Mouse (Mus musculus): ENCODE results near the gene Hoxc4. TPM values are rescaled to one million over a fixed set of nuclear protein-coding genes. Genes with fewer than 3 reads are reported as not detected.

Gene Hoxc4
- total RNA-seq, 1 experiment from 2014 or later: 0.57 TPM

DNA sequence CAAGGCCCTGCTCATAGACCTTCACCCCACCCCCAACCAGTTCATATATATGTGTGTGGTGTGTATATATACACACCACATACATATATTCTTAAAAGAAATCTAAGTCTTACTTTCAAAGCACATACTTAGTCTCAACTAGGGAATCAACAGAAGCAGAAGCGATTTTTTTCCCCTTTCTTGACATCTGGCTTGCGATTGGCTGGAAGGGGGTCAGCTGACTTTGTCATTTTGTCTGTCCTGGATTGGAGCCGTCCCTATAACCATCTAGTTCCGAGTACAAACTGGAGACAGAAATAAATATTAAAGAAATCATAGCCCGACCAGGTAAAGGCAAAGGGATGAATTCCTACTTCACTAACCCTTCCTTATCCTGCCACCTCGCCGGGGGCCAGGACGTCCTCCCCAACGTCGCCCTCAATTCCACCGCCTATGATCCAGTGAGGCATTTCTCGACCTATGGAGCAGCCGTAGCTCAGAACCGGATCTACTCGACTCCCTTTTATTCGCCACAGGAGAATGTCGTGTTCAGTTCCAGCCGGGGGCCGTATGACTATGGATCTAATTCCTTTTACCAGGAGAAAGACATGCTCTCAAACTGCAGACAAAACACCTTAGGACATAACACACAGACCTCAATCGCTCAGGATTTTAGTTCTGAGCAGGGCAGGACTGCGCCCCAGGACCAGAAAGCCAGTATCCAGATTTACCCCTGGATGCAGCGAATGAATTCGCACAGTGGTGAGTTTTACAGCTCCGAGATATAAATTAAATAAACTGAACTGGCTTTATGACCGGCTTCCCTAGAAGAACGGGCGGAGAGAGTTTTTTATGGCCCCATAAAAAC is 9.2 kb upstream of the Hoxc4 start:
- ATAC-seq (replicated peaks; ENCODE audit: insufficient number of reproducible peaks, low FRiP score, low TSS enrichment, poor library complexity, severe bottlenecking): no peak

- ATAC-seq (replicated peaks; ENCODE audit: insufficient number of reproducible peaks, low FRiP score, low TSS enrichment, poor library complexity, severe bottlenecking): no peak
Observed at GRCm38 (mm10) chr15:103010112-103010846, 8.5 kb upstream of the Hoxc4 start.

DNA sequence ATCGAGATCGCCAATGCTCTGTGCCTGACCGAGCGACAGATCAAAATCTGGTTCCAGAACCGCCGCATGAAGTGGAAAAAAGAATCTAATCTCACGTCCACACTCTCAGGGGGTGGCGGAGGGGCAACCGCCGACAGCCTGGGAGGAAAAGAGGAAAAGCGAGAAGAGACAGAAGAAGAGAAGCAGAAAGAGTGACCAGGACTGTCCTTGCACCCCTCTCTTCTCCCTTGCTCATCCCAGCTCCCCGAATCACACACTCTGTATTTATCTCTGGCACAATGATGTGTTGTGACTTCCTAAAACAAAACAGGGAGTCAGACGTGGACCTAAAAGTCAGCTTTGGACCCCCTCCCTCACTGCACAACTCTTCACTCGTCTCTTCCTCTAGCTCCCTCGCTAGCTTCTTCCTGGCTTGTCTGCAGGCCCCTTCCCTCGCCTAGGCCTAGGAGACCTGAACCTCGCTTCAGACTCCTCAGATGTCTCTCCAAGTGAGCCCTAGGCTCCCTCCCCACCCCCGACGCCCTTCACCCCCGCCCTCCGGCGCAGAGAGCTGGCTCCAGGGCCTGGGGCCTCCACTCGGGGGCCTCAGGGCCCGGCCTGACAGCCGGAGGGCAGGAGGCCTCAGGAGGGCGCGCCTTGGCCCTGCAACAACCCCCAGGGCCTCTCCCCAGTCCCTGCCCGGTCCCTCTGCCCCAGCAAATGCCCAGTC is 7.7 kb upstream of the Hoxc4 start:
- no peak for ATAC-seq (replicated peaks; ENCODE audit: insufficient number of reproducible peaks, low FRiP score, low TSS enrichment, poor library complexity, severe bottlenecking)

- ATAC-seq (replicated peaks; ENCODE audit: insufficient number of reproducible peaks, low FRiP score, low TSS enrichment, poor library complexity, severe bottlenecking): no peak
Observed at GRCm38 (mm10) chr15:103011928-103012486, 6.7 kb upstream of the Hoxc4 start.

GRCm38 (mm10) chr15:103013238-103013984 is 5.3 kb upstream of the Hoxc4 start:
- no peak for ATAC-seq (replicated peaks; ENCODE audit: insufficient number of reproducible peaks, low FRiP score, low TSS enrichment, poor library complexity, severe bottlenecking)

DNA sequence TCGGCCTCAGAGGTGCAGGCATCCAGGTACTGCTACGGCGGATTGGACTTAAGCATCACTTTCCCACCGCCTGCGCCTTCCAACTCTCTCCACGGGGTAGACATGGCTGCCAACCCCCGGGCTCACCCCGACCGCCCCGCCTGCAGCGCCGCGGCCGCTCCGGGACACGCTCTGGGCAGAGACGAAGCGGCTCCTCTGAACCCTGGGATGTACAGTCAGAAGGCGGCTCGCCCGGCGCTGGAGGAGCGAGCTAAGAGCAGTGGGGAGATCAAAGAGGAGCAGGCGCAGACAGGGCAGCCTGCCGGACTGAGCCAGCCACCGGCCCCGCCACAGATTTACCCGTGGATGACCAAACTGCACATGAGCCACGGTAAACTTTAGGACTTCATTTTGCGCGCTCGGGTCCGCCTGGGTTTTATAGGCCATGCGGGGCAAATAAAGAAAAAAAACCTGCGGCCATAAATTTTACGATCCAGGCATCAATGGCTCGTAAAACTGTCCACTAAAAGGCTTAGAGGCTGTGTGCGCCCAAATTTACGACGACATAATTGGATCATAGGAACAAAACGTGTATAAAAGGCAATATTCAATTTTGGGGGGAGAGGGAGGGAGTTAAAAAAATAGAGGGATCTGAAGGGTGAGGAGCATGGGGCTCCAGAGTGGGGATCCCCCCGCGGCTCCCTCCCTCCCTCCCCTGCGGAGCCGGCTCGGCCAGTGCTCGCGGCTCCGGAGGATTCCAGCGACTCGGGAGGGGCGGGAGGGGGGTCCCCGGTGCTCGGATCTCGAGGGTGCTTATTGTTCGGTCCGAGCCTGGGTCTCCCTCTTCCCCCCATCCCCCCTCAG is 4.3 kb upstream of the Hoxc4 start:
- no peak for ATAC-seq (replicated peaks; ENCODE audit: insufficient number of reproducible peaks, low FRiP score, low TSS enrichment, poor library complexity, severe bottlenecking)

DNA sequence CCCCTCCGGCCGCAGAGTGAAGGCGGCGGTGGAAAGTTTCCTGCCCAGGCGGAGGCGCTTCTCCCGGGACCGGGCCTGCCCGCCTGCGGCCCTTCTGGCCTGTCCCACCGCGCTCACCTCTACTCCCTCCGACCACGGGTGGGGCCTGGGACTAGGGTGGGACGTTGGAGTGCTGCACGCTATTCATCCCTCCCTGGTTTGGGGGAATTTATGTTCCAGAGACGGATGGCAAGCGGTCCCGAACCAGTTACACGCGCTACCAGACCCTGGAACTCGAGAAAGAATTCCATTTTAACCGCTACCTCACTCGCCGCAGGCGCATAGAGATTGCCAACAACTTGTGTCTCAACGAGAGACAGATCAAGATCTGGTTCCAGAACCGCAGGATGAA is 3.7 kb upstream of the Hoxc4 start:
- ATAC-seq (replicated peaks; ENCODE audit: insufficient number of reproducible peaks, low FRiP score, low TSS enrichment, poor library complexity, severe bottlenecking): no peak

DNA sequence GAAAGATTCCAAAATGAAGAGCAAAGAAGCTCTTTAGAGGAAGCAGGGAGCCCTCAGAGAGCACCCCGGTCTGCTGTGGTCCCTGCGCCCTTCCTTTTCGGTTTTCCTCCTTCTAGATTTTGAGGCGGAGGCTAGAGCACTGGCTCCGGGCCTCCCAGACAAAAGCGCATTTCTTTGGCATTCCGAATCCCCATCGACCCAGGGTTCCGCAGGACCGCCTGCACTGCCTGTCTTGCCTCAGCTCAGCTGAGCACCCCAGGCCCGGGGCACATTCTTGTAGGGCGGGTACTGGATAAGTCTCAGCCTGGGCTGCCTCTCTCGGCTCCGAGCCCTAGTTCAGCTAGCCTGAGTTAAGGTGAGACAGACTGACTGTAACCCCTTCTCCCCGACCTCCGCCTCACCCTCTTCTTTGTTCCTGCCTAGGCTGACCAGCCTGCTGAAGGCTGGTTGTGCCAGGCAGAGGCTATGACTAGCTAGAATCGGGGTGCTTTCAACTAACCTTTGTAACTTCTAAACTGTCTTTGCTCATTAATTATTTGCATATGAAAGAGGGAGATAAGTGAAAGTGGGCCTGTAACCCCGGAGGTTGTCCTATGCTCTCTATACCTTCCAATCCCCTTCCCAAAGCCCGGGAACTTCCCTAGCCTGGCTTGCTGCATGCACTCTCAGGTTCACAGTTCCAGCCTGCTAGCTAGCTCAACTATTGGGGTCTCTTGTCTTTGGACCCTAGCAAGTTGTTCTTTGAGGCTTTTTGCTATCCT is 3.1 kb upstream of the Hoxc4 start:
- ATAC-seq (replicated peaks; ENCODE audit: insufficient number of reproducible peaks, low FRiP score, low TSS enrichment, poor library complexity, severe bottlenecking): no peak

- ATAC-seq (replicated peaks; ENCODE audit: insufficient number of reproducible peaks, low FRiP score, low TSS enrichment, poor library complexity, severe bottlenecking): no peak
Observed at GRCm38 (mm10) chr15:103020899-103021418, 2.2 kb downstream of the Hoxc4 start.

GRCm38 (mm10) chr15:103021544-103021943 is 2.8 kb downstream of the Hoxc4 start:
- ATAC-seq (replicated peaks; ENCODE audit: insufficient number of reproducible peaks, low FRiP score, low TSS enrichment, poor library complexity, severe bottlenecking): no peak

GRCm38 (mm10) chr15:103024131-103024530 is 5.4 kb downstream of the Hoxc4 start:
- no peak for ATAC-seq (replicated peaks; ENCODE audit: insufficient number of reproducible peaks, low FRiP score, low TSS enrichment, poor library complexity, severe bottlenecking)

DNA sequence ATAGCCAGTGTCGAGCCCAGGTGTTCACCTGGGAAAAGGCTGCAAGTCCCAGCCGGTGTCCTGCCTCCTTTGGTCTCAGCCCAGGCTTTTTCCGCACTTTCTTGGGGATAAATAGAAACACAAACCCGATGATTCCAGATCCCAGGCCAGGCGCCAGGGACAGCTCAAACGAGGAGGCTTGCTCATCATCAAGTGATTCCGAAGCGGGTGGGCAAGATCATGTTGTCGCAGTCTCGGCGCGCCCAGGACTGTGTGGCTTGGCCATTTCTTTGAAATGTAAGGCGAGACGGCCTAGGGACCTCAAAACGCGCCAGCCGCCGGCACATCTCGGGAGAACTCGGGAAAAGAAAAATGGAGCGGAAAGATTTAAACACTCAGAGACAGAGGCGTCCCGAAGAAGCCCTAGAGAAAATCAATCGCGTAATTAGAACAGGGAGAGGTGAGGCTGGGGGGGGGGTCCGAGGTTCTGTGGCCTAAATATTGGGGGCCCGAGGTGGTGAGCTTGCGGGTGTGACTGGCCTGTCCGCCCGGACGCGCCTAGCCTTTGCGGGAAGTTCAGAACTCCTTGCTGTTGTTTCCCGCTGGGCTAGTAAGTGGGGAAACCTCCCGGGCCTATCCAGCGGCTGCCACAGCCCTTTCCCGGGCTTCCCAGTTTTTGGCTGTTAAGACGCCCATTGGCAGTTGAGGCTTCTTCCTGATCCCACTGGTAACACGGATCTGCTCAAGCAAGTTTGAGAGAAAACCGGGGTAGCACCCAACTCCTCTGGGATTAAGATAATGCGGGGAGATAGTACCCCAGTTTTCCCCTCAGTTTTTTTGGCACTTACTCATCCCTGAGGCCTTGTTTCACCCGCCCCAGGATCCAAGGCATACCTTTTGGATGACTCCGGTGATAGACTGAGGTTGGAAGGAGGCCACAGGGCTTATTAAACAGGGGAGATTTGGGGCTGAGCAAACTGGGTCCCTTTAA is 8.8 kb downstream of the Hoxc4 start:
- ATAC-seq (replicated peaks; ENCODE audit: insufficient number of reproducible peaks, low FRiP score, low TSS enrichment, poor library complexity, severe bottlenecking): no peak

GRCm38 (mm10) chr15:103028916-103029512 is 10.3 kb downstream of the Hoxc4 start:
- no peak for ATAC-seq (replicated peaks; ENCODE audit: insufficient number of reproducible peaks, low FRiP score, low TSS enrichment, poor library complexity, severe bottlenecking)

GRCm38 (mm10) chr15:103030142-103030541 is 11.4 kb downstream of the Hoxc4 start:
- ATAC-seq (replicated peaks; ENCODE audit: insufficient number of reproducible peaks, low FRiP score, low TSS enrichment, poor library complexity, severe bottlenecking): no peak

DNA sequence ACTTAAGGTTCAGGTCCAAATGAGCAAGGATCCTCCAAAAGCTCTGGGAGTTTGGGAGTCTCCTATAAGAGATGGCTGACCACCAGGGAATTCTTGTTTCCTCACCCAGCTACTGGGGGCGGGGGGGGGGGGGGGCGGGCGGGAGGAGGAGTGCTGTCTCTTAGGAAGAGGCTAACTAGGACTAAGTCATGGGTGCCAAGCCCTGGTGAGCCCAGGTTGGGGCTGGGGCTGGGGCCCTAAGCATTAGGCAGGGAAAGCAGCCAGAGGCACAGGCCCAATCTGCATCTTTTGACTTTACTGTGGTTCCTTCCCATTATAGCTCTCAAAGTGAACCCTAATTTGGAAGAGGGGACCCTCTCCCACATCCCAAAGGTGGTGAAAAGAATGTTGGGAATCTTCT is 13.4 kb downstream of the Hoxc4 start:
- no peak for ATAC-seq (replicated peaks; ENCODE audit: insufficient number of reproducible peaks, low FRiP score, low TSS enrichment, poor library complexity, severe bottlenecking)
